Mouse (Mus musculus) CH12.LX (cell line): Measurements from ENCODE around the gene Gucy1b2. TPM values are rescaled to one million over a fixed set of nuclear protein-coding genes. Genes with fewer than 3 reads are reported as not detected.

ENCODE experiments used
- DNase-seq: peaks from one replicate; pipeline ENCODE4 v3.0.0-alpha.2; 2013; ENCODE audit errors: extremely low read depth
- H3K27ac ChIP-seq: 2 replicates; pipeline ENCODE4 v1.5.1; 2012; ENCODE audit warnings: low read depth, mild to moderate bottlenecking, control low read depth, moderate library complexity; ENCODE audit not compliant: insufficient read depth
- H3K27me3 ChIP-seq: replicated peaks from 2 replicates; pipeline ENCODE3; 2012; ENCODE audit warnings: inconsistent platforms
- H3K36me3 ChIP-seq, 2 experiments: replicated peaks in 1 of 2; 2 replicates each; pipeline versions ENCODE3 to v1.6.1; 2012; ENCODE audit warnings: inconsistent platforms in 1 of 2, low read length in 1 of 2, mild to moderate bottlenecking in 1 of 2, mixed read lengths in 1 of 2, moderate library complexity in 1 of 2; ENCODE audit not compliant: control insufficient read depth in 1 of 2, insufficient read depth in 1 of 2
- H3K4me1 ChIP-seq, 2 experiments: 2 replicates each; pipeline ENCODE4 v1.6.1; 2012; ENCODE audit warnings: inconsistent platforms in 1 of 2, moderate library complexity in 1 of 2; ENCODE audit not compliant: insufficient read depth in 2 of 2, control insufficient read depth in 1 of 2
- H3K4me2 ChIP-seq: 2 replicates; pipeline ENCODE4 v1.6.1; 2012; ENCODE audit warnings: low read depth, mild to moderate bottlenecking, control low read depth; ENCODE audit not compliant: poor library complexity, insufficient read depth, severe bottlenecking
- H3K4me3 ChIP-seq, 3 experiments: fragments of 150-350 bp in 1 of 3; sonication (generic) in 1 of 3; replicated peaks in 1 of 3; 2 replicates each; pipeline versions ENCODE3 to v1.5.1; 2011 to 2012; ENCODE audit warnings: low read depth in 2 of 3, low read length in 2 of 3, mild to moderate bottlenecking in 2 of 3, moderate library complexity in 2 of 3, control low read depth in 1 of 3, improper control_type of control experiment in 1 of 3, inconsistent platforms in 1 of 3, mixed read lengths in 1 of 3; ENCODE audit not compliant: poor library complexity in 1 of 3
- H3K79me2 ChIP-seq: replicated peaks from 2 replicates; pipeline ENCODE4 v1.6.1; 2012; ENCODE audit warnings: mild to moderate bottlenecking, moderate library complexity; ENCODE audit not compliant: control insufficient read depth, poor library complexity, insufficient read depth, severe bottlenecking; ENCODE audit errors: extremely low read depth
- H3K9ac ChIP-seq: 2 replicates; pipeline ENCODE4 v1.6.1; 2012; ENCODE audit warnings: low read depth, mild to moderate bottlenecking, control low read depth, moderate library complexity; ENCODE audit not compliant: insufficient read depth
- H3K9me3 ChIP-seq: replicated peaks from 2 replicates; pipeline ENCODE3; 2012; ENCODE audit warnings: low read length, inconsistent platforms, mixed read lengths
- BHLHE40 ChIP-seq: IDR thresholded peaks from 2 replicates; pipeline ENCODE4 v1.6.1; 2011; ENCODE audit warnings: mild to moderate bottlenecking, low read depth, low read length, improper control_type of control experiment
- CTCF ChIP-seq, 2 experiments: IDR thresholded peaks in 1 of 2; conservative IDR thresholded peaks in 1 of 2; 2 replicates each; pipeline ENCODE4 v1.5.1; 2011 to 2012; ENCODE audit warnings: low read depth in 2 of 2, low read length in 2 of 2, improper control_type of control experiment in 1 of 2, inconsistent platforms in 1 of 2, mild to moderate bottlenecking in 1 of 2, moderate library complexity in 1 of 2
- E2F4 ChIP-seq: IDR thresholded peaks from 2 replicates; pipeline ENCODE4 v1.6.1; 2011; ENCODE audit warnings: low read depth, low read length, improper control_type of control experiment; ENCODE audit not compliant: insufficient replicate concordance
- ELF1 ChIP-seq: IDR thresholded peaks from 2 replicates; pipeline ENCODE4 v1.6.1; 2014; ENCODE audit warnings: low read depth, mild to moderate bottlenecking, inconsistent platforms, low read length, improper control_type of control experiment
- EP300 ChIP-seq: IDR thresholded peaks from 2 replicates; pipeline ENCODE4 v1.6.1; 2011; ENCODE audit warnings: low read length, improper control_type of control experiment
- ETS1 ChIP-seq: conservative IDR thresholded peaks from 2 replicates; pipeline ENCODE4 v1.6.1; 2012; ENCODE audit warnings: low read depth, mild to moderate bottlenecking, inconsistent platforms, low read length, improper control_type of control experiment, moderate library complexity
- GABPA ChIP-seq: IDR thresholded peaks from 2 replicates; pipeline ENCODE4 v1.6.1; 2012; ENCODE audit warnings: low read depth, low read length, improper control_type of control experiment, inconsistent platforms; ENCODE audit not compliant: insufficient replicate concordance
- HCFC1 ChIP-seq: IDR thresholded peaks from 2 replicates; pipeline ENCODE4 v1.6.1; 2012; ENCODE audit warnings: low read depth, mild to moderate bottlenecking, inconsistent platforms, low read length, improper control_type of control experiment
- IRF4 ChIP-seq: IDR thresholded peaks from 2 replicates; pipeline ENCODE4 v1.6.1; 2014; ENCODE audit warnings: low read depth, mild to moderate bottlenecking, inconsistent platforms, low read length, improper control_type of control experiment
- JUN ChIP-seq: IDR thresholded peaks from 2 replicates; pipeline ENCODE4 v1.6.1; 2011; ENCODE audit warnings: low read depth, mild to moderate bottlenecking, low read length, improper control_type of control experiment, moderate library complexity; ENCODE audit not compliant: insufficient read depth
- KAT2A ChIP-seq: IDR thresholded peaks from 2 replicates; pipeline ENCODE4 v1.6.1; 2012; ENCODE audit warnings: low read length, improper control_type of control experiment, inconsistent platforms; ENCODE audit not compliant: insufficient replicate concordance
- MAFK ChIP-seq: IDR thresholded peaks from 2 replicates; pipeline ENCODE4 v1.6.1; 2011; ENCODE audit warnings: low read length, improper control_type of control experiment; ENCODE audit not compliant: insufficient replicate concordance
- MAZ ChIP-seq: IDR thresholded peaks from 2 replicates; pipeline ENCODE4 v1.6.1; 2012; ENCODE audit warnings: low read depth, mild to moderate bottlenecking, inconsistent platforms, low read length, improper control_type of control experiment, moderate library complexity
- MYC ChIP-seq: IDR thresholded peaks from 2 replicates; pipeline ENCODE4 v1.6.1; 2011; ENCODE audit warnings: low read depth, mild to moderate bottlenecking, improper control_type of control experiment, low read length
- NELFE ChIP-seq: IDR thresholded peaks from 2 replicates; pipeline ENCODE4 v1.6.1; 2011; ENCODE audit warnings: low read depth, low read length, improper control_type of control experiment
- RCOR1 ChIP-seq: conservative IDR thresholded peaks from 2 replicates; pipeline ENCODE4 v1.6.1; 2012; ENCODE audit warnings: low read depth, mild to moderate bottlenecking, inconsistent platforms, low read length, improper control_type of control experiment
- SIN3A ChIP-seq: IDR thresholded peaks from 2 replicates; pipeline ENCODE4 v1.6.1; 2012; ENCODE audit warnings: low read length, improper control_type of control experiment, inconsistent platforms
- SMC3 ChIP-seq: IDR thresholded peaks from 2 replicates; pipeline ENCODE4 v1.6.1; 2011; ENCODE audit warnings: low read depth, low read length, improper control_type of control experiment
- UBTF ChIP-seq: IDR thresholded peaks from 2 replicates; pipeline ENCODE4 v1.6.1; 2012; ENCODE audit warnings: low read depth, mild to moderate bottlenecking, inconsistent platforms, low read length, improper control_type of control experiment, moderate library complexity
- USF1 ChIP-seq: IDR thresholded peaks from 2 replicates; pipeline ENCODE4 v1.6.1; 2014; ENCODE audit warnings: low read depth, mild to moderate bottlenecking, inconsistent platforms, low read length, improper control_type of control experiment
- USF2 ChIP-seq: conservative IDR thresholded peaks from 2 replicates; pipeline ENCODE4 v1.6.1; 2011; ENCODE audit warnings: low read depth, low read length, improper control_type of control experiment
- ZC3H11A ChIP-seq: IDR thresholded peaks from 2 replicates; pipeline ENCODE4 v1.6.1; 2012; ENCODE audit warnings: low read depth, mild to moderate bottlenecking, inconsistent platforms, low read length, improper control_type of control experiment
- dilution Hi-C: fragments of 300-500 bp; cut with MboI; formaldehyde crosslinking; loops from 2 replicates; pipeline ENCODE4 v1.14.3; 2020; ENCODE audit warnings: low sequenced_read_pairs; ENCODE audit not compliant: extremely low pct_unique_long_range_greater_than_20kb, extremely low pct_ligation_motif_present
- in situ Hi-C: fragments of 300-500 bp; cut with MboI; formaldehyde crosslinking; loops from 3 replicates; pipeline ENCODE4 v1.14.3; 2019; ENCODE audit warnings: low sequenced_read_pairs, low pct_ligation_motif_present, low pct_unique_long_range_greater_than_20kb, mixed read lengths
- polyA plus RNA-seq: library from polyadenylated mRNA; unstranded; fragments of >175 nt; gene quantifications from 2 replicates; pipeline ENCODE4 v1.2.1, GENCODE M21; 2012; ENCODE audit warnings: low read depth; ENCODE audit not compliant: insufficient read length
- total RNA-seq, 2 experiments: library from RNA; depleted of rRNA; stranded (reverse); fragments of 300-350 nt in 1 of 2; fragments of >200 nt in 1 of 2; gene quantifications; 2 replicates each; pipeline ENCODE4 v1.2.3; 2012 to 2014

Gene Gucy1b2
- total and polyA plus RNA-seq, 3 experiments, result not detected

- H3K4me1 ChIP-seq, result no peaks in the 10 kb centered on the region
- no peak overlapping the region for H3K4me2 ChIP-seq
- dilution Hi-C loops, result no loop called here
- TF ChIP-seq KAT2A (no peak), IRF4 (no peak), SIN3A (no peak), ETS1 (no peak), CTCF (conservative IDR thresholded peaks at IDR 0.05 in 1 of 2, IDR thresholded peaks at IDR 0.05 in 1 of 2; ENCODE audit: low read depth in 2 of 2, low read length in 2 of 2) (no peak), BHLHE40 (no peak), EP300 (no peak), RCOR1 (no peak), ZC3H11A (no peak), SMC3 (no peak), JUN (no peak), MAZ (no peak), UBTF (no peak), GABPA (no peak), USF1 (no peak), MAFK (no peak), HCFC1 (no peak), USF2 (no peak), E2F4 (no peak)
- TF ChIP-seq, all 38 proteins: peak for 0
- DNase-seq, result no peak
- Histone ChIP-seq H3K36me3 (no peaks in the 10 kb centered on the region), H3K27me3 (no peaks in the 10 kb centered on the region), H3K27ac (no peak overlapping the region), H3K9me3 (no peaks in the 10 kb centered on the region), H3K4me3 (no peak overlapping the region), H3K9ac (no peak overlapping the region), H3K79me2 (no peaks in the 10 kb centered on the region)
- in situ Hi-C loops, result no loop called here
These were observed 39.9 kb downstream of the Gucy1b2 start for GRCm38 (mm10) chr14:62416007-62416741.

- dilution Hi-C loops, result no loop called here
These were observed 60.7 kb downstream of the Gucy1b2 start for GRCm38 (mm10) chr14:62395346-62395745.

More at GRCm38 (mm10) chr14:62395346-62395745, 60.7 kb downstream of the Gucy1b2 start:
- Histone ChIP-seq H3K27me3 (no peaks in the 10 kb centered on the region), H3K79me2 (no peaks in the 10 kb centered on the region), H3K36me3 (no peaks in the 10 kb centered on the region), H3K4me1 (peaks cover 0 to under 1% of the 10 kb centered on the region in 2 experiments; a peak in 1 of 4 replicates), H3K4me3 (no peak overlapping the region), H3K9me3 (no peaks in the 10 kb centered on the region), H3K27ac (no peak overlapping the region), H3K4me2 (no peak overlapping the region), H3K9ac (no peak overlapping the region)
- TF ChIP-seq IRF4 (no peak), SMC3 (no peak), KAT2A (no peak), NELFE (no peak), E2F4 (no peak), MYC (no peak), MAFK (no peak), ZC3H11A (no peak), JUN (no peak), RCOR1 (no peak), ELF1 (no peak), USF2 (no peak)
- in situ Hi-C loops, result no loop called here
- DNase-seq, result no peak
